Mouse (Mus musculus): ENCODE measurements at regions not wholly inside any gene's neighbourhood (a gene's known extent, or its start where the extent isn't known, plus 50 kb on each side); places are given as distances from the start of the nearest gene placed in this dataset.

- TF ChIP-seq POLR2A (IDR thresholded peaks at IDR 0.05; ENCODE audit: borderline replicate concordance, low read depth, low read length) (no peak), CTCF (IDR thresholded peaks at IDR 0.05; ENCODE audit: low read depth, low read length) (no peak)
Observed at GRCm38 (mm10) chr10:18941447-18941846, 74.0 kb downstream of the Tnfaip3 start.
